Mouse (Mus musculus) brown adipose tissue, adult 24 weeks (tissue): Measurements from ENCODE around the gene Bend3. TPM values are rescaled to one million over a fixed set of nuclear protein-coding genes. Genes with fewer than 3 reads are reported as not detected.
"Not testable (repeated sequence)": the region's sequence is repeated elsewhere in the genome, so short reads cannot be mapped to it uniquely, and the experiment has no call there.

Experiments
- H3K27ac ChIP-seq: fragments of 200-500 bp; replicated peaks from 2 replicates; pipeline ENCODE4 v1.5.1; 2012; ENCODE audit warnings: low read depth, mild to moderate bottlenecking, low read length
- H3K4me1 ChIP-seq: fragments of 200-500 bp; 2 replicates; pipeline ENCODE4 v1.6.1; 2012; ENCODE audit warnings: low read length, mixed read lengths; ENCODE audit not compliant: control insufficient read depth, insufficient read depth, insufficient read length
- H3K4me3 ChIP-seq: fragments of 200-500 bp; 2 replicates; pipeline ENCODE4 v1.5.1; 2012; ENCODE audit warnings: low read depth, mild to moderate bottlenecking, low read length, moderate library complexity; ENCODE audit not compliant: insufficient read depth
- polyA plus RNA-seq: library from polyadenylated mRNA; stranded (reverse); fragments of >200 nt; gene quantifications from 2 replicates; pipeline ENCODE4 v1.2.4, GENCODE M21; 2012; ENCODE audit not compliant: missing spikeins, insufficient read depth, insufficient read length

Bend3 gene
- polyA plus RNA-seq, 1 experiment = 2.6 TPM

GRCm38 (mm10) chr10:43489550-43489949 is 10.9 kb downstream of the Bend3 start:
- H3K4me3 ChIP-seq = no peak overlapping the region
- H3K27ac ChIP-seq = no peak overlapping the region

GRCm38 (mm10) chr10:43490034-43490433 is 11.4 kb downstream of the Bend3 start:
- no peak overlapping the region for H3K27ac ChIP-seq
- H3K4me1 ChIP-seq = peaks cover 28% of the 10 kb centered on the region
- no peak overlapping the region for H3K4me3 ChIP-seq

More at GRCm38 (mm10) chr10:43489550-43489949, 10.9 kb downstream of the Bend3 start:
- H3K4me1 ChIP-seq = peaks cover 29% of the 10 kb centered on the region

GRCm38 (mm10) chr10:43490846-43491245 is 12.2 kb downstream of the Bend3 start:
- Histone ChIP-seq H3K4me1 (peaks cover 25% of the 10 kb centered on the region), H3K27ac (peak overlapping the region; percentile 64), H3K4me3 (no peak overlapping the region)

GRCm38 (mm10) chr10:43502599-43502998 is 24.0 kb downstream of the Bend3 start:
- Histone ChIP-seq H3K4me3 (no peak overlapping the region), H3K4me1 (no peaks in the 10 kb centered on the region), H3K27ac (no peak overlapping the region)

GRCm38 (mm10) chr10:43504291-43504690 is 25.7 kb downstream of the Bend3 start:
- Histone ChIP-seq H3K4me3 (no peak overlapping the region), H3K4me1 (no peaks in the 10 kb centered on the region), H3K27ac (no peak overlapping the region)

GRCm38 (mm10) chr10:43507051-43507450 is 28.4 kb downstream of the Bend3 start:
- Histone ChIP-seq H3K4me1 (no peaks in the 10 kb centered on the region), H3K4me3 (no peak overlapping the region), H3K27ac (no peak overlapping the region)

- Histone ChIP-seq H3K4me1 (no peaks in the 10 kb centered on the region), H3K4me3 (no peak overlapping the region), H3K27ac (no peak overlapping the region)
Measured at GRCm38 (mm10) chr10:43509228-43509627, 30.6 kb downstream of the Bend3 start.

GRCm38 (mm10) chr10:43512976-43513375 is 34.3 kb downstream of the Bend3 start:
- no peak overlapping the region for H3K27ac ChIP-seq
- no peak overlapping the region for H3K4me3 ChIP-seq
- no peaks in the 10 kb centered on the region for H3K4me1 ChIP-seq

GRCm38 (mm10) chr10:43516992-43517660 is 38.5 kb downstream of the Bend3 start:
- H3K27ac ChIP-seq = no peak overlapping the region
- no peaks in the 10 kb centered on the region for H3K4me1 ChIP-seq
- H3K4me3 ChIP-seq = no peak overlapping the region

GRCm38 (mm10) chr10:43517836-43518235 is 39.2 kb downstream of the Bend3 start:
- no peak overlapping the region for H3K4me3 ChIP-seq
- no peak overlapping the region for H3K27ac ChIP-seq
- H3K4me1 ChIP-seq = no peaks in the 10 kb centered on the region

- Histone ChIP-seq H3K4me3 (no peak overlapping the region), H3K4me1 (no peaks in the 10 kb centered on the region), H3K27ac (no peak overlapping the region)
Measured at GRCm38 (mm10) chr10:43518368-43518767, 39.7 kb downstream of the Bend3 start.

GRCm38 (mm10) chr10:43519977-43520376 is 41.3 kb downstream of the Bend3 start:
- Histone ChIP-seq H3K4me1 (no peaks in the 10 kb centered on the region), H3K4me3 (no peak overlapping the region), H3K27ac (no peak overlapping the region)

- H3K4me1 ChIP-seq, H3K4me3 ChIP-seq, H3K27ac ChIP-seq: not testable (repeated sequence)
Measured at GRCm38 (mm10) chr10:43523931-43524330, 45.3 kb downstream of the Bend3 start, which contains the start of gene Gm9803. TSS of gene Gm9803 (plus strand) at chr10:43524084.

- Histone ChIP-seq H3K4me3 (no peak overlapping the region), H3K4me1 (no peaks in the 10 kb centered on the region), H3K27ac (no peak overlapping the region)
Measured at GRCm38 (mm10) chr10:43527283-43528269, 48.9 kb downstream of the Bend3 start.

GRCm38 (mm10) chr10:43534382-43534781 is 55.8 kb downstream of the Bend3 start:
- no peak overlapping the region for H3K27ac ChIP-seq
- peaks cover 6% of the 10 kb centered on the region; the same call in 1 of the 2 replicates for H3K4me1 ChIP-seq
- H3K4me3 ChIP-seq = no peak overlapping the region
